Mouse (Mus musculus) mesoderm, embryonic 11.5 days (tissue): ENCODE results near the gene Nagpa.
"Not testable (repeated sequence)": the region's sequence is repeated elsewhere in the genome, so short reads cannot be mapped to it uniquely, and the experiment has no call there.

ENCODE experiments used
- DNase-seq: peaks from one replicate; pipeline ENCODE4 v3.0.0-alpha.2; 2012; ENCODE audit warnings: low read depth, low spot score

The Nagpa gene

DNA sequence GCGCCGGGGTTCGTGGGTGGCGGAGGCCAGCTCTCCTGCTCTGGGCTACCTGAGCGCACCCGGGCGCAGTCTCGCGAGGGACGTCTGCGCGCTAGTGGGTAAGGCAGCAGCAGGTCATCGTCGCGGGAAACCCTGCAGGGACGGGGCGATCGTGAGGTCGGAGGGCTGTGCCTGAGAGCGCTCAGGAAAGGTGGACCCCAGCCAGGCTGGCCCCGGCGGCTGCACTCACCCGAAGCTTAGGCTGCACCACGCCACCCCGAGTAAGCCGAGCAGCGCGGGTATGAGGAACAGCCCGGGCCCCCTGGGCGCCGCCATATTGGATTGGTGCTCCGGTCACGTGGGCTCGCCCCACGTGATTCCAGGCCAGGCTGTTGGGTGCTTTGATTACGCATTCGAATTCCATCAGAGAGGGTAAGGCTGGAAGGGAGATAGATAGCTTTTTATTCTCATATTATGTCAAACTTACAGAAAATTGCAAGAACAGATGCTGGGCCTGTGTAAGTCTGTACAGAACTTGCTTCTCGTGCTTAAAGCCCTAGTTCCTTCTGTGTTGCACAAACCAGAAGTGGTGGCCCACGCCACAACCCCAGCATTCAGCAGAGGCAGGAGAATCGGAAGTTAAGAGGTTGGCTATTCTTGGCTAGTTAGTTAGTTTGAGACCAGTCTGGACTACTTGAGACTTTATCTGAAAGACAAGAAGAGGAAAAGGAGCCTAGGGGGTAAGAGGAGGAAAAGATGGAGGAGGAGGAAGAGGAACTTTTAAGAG lies at the start of gene Nagpa:
Gene Nagpa (minus strand): TSS at position 345 of the 766 bp plus-strand sequence.
- peak; percentile 95 for DNase-seq

DNA sequence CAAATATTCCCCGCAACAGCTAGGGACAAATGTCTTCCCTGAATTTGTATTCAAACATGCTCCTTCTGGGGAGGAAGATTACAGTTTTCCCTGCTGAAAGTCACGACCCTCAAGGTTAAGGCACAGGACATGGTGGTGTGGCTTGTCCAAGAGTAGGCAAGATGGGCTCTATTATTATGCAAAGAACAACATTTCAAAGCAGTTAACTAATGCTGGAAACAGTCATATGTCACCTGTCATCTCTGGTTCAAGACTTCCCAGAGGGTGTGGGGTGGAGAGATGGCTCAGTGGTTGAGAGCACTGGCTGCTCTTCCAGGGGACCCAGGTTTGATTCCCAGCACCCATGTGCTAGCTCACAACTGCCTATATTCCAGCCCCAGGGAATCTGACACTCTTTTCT lies 48.4 kb upstream of the Nagpa start:
- no peak for DNase-seq

DNA sequence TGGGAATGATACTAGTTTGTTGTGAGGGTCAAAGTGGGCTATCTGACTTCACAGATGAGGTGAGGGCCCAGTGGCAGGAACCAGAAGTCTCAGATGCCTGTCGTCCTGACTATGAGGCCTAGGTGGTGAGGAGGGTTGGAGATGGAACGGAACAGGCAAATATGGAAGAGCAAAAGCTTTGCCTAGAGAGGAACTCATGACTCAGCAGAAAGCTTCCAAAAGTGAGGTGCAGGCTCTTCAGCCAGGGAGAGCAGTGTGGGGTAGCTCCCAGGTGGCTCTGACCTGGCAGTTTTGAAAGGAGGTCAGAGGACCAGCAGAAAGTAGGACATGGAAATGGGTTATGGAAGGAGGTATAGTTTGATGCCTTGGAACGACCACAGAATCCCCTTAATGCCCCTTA lies 47.1 kb upstream of the Nagpa start:
- no peak for DNase-seq

DNA sequence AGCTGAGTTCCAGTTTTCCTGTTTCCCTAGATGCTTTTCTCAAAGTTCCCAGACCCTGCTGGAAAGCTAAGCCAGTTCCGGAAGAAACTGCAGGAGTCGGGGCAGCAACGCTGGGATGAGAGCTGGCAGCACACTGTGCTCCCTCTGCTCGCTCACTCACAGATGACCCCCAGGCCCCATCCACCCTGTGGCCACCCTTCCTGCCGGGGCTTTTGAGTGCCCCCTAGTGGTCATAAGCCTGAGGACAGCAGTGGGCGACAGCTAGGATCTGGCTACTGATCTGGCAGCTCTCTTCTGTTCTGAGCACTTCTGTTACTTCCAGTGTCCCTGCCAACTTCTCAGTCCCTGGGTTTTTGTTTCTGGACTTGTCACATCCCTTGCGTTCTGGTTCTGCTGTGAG lies 40.6 kb upstream of the Nagpa start:
- peak; percentile 63 for DNase-seq

DNA sequence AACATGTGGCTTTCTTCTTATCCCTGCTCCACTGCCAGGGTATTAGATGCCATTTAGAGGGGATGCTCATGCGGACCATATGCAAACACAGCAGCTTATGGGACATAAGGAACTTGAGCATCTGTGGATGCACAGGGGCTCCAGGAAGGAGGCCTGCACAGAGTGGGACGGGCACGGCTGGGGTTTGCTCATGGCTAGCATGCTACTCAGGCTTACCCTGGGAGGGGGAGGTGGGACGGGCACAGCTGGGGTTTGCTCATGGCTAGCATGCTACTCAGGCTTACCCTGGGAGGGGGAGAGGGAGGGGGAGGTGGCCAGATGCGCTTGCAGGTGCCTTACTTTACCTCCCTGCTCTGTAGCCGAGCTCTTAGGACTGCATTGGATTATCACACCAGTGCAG lies 39.1 kb upstream of the Nagpa start:
- DNase-seq = no peak

DNA sequence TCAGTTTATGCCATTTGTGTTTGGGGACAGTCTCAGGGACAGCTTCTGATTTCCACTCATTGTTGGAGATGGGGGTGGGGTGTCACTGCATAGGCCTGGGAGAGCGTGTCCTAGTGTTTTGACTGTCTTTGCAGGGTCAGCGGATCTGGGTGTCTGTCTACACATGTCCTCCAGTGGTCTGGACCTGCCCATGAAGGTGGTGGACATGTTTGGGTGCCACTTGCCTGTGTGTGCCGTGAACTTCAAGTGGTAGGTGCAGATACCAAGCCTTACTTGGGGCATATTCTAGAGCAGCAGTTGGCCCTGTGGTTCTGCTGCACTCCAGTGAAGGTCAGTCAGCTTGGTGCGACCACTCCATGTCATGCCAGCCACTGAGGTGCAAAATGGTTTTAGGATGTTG lies 38.5 kb upstream of the Nagpa start:
- no peak for DNase-seq

DNA sequence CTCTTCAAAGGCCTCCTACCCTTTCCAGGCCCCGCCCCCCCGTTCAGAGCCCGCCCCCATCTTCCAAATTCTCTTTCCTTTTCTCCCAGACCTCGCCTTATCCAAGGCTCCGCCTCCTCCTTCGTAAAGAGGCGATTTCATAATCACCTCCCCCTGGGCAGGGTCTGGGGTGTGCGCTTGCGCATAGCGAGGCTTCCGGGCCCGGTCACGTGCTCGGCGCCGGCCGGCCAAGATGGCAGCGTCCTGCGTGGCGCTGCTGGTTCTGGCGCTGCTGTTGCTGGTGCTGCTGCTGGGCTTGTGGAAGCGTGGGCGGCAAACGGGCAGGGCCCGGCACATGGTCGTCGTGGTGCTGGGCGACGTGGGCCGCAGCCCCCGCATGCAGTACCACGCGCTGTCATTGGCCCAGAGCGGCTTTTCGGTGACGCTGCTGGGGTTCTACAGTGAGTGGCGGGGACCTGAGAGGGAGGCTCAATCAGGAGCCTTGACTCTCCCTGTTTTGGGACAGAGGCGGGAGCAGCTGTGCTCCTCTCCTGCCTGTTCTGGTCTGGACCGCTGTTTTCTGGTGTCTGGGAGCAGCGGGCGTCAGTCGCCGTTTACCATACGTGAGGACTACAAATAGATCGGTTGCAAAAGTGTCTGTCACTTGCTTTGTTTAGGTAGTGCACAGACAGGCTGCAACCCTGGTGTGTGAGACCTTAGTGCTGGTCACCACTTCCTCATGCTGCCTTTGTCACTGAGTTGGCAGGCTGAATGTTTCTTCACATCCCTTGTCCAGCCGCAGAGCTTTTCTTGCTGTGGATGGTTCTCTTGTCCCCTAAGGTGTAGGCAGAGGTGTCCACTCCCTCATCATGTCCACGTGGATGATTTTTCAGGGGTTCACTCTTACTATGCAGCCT lies 29.9 kb upstream of the Nagpa start, which contains the start of gene Alg1:
Gene Alg1 (plus strand): TSS at position 204 of the 896 bp plus-strand sequence.
- DNase-seq = peak; percentile 96

DNA sequence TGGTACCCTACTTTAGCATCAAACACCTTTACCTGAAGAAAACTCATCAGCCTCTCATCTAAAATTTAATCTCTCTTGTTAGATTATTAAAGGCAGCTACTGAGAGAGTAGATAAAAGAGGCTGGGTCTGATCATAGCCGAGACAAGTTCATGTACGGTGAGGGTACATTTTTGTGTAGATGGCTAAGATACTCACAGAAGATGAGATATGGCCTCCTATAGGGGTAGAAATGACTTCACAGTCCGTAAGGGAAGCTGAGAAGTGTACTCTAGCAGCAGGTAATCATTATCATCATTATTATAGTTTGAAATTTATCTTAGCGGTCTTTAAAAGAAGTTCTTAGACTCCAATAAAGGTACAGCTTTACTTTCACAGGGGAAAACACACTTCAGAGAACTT lies 29.2 kb upstream of the Nagpa start:
- DNase-seq = no peak

DNA sequence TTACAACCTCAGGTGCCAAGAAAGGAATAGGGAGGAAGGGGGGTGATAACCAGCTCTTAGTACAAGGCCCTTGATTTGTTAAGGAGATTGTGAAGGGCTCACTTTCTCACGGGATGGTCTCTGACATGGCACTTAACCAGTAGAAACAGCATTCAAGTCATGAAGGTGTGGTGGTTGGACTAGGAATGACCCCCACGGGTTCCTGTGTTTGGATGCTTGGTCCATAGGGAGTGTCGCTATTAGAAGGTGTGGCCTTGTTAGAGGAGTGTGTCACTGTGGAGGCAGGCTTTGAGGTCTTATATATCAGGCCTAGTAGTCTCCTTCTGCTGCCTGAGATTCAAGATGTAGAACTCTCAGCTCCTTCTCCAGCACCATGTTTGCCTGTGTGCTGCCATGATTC lies 24.3 kb upstream of the Nagpa start:
- DNase-seq = not testable (repeated sequence)

DNA sequence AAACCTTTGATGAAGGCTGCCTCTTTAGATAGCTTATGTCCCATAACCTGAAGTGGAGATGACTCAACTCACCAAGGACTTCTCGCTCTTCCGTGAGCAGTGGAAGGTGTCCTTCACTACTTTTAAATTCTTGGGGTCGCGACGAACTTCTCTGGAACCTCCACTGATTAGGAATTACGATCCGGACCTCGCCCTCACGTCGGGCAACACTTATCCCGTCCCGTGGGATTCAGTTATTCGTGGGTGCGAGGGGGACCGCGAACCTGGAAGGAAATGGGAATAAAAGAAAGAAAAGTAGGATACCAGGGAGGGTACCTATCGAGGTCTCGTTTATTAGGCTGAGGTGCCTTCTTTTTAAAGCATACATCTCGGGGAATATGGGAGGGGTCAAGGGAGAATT lies 23.7 kb upstream of the Nagpa start:
- DNase-seq = not testable (repeated sequence)

DNA sequence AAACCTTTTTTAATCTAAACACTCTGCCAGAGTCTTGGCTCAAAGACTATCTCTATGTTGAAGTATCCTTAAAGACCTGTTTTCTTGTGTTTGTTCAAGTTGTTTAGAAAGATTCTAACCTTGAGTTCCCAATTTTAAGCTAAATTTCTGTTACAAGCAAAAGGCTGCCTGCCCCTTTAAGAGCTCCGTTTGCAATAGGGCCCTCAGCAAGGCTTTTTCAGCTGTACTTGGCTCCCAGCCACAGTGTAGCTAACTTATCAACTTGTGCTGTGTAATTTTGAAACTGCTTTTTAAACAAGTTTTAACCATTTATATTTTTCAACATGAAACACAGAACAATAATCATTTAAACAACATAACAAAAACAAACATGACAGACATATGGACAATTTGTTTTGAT lies 22.7 kb upstream of the Nagpa start:
- not testable (repeated sequence) for DNase-seq

DNA sequence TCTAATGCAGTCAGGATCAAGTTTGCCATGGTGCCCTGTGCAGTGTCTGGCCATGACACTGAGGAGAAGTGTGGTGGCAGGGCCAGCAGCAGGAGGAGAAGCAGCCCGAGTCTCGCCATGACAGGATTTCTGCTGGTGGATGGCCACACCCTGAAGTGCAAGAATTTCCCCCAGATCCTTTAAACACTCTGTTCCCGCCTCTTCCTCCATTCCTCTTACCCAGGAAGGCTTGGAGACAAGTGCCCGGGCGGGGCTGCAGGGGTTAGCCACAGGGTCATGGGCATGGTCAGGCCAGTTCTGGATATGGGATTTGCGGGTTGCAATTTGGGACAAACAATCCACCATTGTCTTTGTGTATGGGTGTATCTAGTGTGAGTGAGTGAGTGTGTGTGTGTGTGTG lies 18.3 kb upstream of the Nagpa start, which contains the start of gene AU021092:
Gene AU021092 (minus strand): TSS at position 160 of the 400 bp plus-strand sequence.
- DNase-seq = no peak

DNA sequence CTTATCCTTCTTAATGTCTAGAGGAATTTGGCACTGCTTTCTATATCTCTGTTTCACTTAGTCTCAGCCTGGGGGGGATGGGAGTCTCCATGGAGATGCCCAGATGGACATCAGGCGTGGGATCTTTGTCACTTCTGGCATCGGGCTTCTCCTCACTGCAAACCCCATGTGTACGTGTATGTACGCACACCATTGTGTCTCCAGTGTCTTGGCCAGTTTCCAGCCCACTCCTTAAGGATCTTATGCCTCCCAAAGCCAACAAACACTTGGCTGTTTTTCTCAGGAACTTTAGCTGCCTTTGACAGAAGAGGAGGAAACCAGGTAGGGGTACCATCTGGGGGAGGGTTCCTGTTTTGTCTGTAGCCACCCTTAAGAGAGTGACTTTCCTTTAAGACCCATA lies 17.6 kb upstream of the Nagpa start:
- DNase-seq = no peak

DNA sequence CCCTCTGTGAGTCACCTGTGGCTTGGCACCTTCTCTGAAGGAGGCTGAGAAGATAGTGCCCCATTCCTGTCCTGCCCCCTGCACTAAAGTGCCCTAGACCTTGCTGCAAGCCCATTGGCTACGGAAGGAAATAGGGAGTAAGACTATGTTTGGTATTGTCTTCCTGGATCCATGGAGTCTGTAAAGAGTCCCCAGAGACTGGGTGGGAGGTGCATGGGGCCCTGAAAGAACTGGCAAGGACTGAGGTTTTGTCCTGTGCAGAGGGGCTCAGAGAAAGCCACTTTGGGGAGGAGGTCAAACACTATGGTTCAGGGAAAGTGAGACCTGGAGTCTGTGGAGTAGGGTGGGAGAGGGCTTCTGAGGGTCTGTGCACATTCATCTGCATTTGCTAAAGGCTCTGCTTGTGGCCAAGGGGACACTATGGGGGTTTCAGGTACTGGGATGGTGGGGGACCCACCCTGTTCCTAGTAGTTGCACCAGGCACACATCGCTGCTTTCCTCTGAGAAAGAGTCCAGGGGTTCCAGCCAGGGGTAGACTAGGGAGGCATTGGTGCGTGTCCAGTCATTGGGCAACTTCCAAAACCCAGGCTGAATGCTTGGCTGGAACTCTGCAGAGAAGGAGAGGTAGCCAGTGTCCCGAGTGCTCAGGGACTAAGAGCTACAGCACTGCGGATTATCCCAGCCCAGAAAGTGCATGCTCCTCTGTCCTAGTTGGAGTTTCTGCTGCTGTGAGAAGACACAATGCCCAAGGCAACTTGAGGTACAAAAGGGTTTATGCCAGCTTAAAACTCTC lies 13.7 kb upstream of the Nagpa start:
- DNase-seq = no peak

DNA sequence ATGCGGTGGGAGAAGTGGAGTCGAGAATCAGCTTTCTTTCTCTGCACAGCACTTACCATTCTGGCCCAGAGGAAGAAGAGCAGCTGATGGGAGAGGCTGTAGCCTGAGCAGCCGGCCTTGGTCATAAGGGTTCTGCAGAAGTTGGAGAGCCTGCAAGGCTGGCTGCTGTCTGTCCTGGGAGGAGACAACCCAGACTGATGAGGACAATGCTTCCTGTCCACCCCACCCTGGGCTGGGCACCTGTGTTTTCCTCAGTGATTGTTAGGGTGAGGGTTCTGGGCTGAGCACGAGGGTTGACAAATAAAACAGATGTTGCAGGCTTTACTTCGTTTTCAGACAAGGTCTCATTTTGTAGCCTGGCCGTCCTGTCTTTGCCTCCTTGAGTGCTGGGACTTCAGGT lies 12.9 kb upstream of the Nagpa start:
- DNase-seq = no peak

DNA sequence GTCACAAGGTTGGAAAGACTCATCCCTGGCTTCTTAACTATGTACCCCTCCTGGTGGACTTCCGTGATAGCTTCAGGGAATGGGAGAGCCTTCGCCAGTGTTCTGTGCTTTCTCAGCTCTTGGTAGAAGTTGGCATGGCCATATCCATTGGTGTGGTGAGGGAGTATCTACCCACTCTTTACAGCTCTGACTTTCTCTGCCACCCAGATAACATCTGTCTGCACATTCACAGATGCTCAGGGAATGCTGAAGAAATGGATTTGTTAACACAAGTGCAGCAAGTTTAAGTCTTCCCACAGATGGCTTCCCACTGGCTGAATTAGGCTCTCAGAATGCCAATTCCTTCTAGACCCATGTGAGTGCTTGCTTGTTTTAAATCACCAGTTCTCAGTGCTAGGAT lies 10.3 kb upstream of the Nagpa start:
- no peak for DNase-seq

DNA sequence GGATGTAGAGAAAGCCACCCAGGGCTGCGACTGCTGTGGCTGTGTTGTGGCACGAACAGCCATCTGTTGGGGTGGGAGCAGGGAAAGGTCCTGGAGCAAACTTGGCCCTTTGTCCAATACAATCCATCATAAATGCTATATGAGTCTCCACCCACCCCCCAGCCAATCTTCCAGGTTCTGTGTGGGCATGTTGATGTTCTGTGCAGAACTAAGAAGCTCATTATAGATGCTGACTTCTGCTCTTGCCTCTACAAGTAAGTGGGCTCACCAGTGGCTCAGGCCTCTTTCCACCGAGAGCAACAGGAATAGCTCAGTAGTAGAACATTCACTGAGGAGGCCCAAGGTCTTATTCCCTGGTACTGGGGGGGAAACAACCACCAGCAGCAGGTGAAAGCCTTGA lies 8.3 kb upstream of the Nagpa start:
- no peak for DNase-seq

DNA sequence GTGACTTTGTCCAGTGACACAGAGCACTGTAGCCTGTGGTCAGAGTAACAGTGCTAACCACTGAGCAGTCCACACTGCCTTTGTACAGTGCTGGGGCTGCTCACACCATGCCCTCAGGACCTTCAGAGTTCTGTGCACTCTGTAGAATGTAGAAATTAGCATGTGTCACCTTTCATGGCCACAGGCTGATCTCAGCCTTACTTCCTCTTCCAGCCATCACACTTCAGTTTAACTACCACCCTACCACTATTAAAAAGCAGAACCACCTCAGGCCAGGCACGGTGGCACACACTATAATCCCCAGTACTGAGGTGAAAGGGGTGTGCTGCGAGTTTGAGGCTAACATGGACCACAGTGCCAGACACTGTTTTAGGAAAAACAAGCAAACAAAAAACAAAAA lies 6.6 kb upstream of the Nagpa start:
- no peak for DNase-seq

DNA sequence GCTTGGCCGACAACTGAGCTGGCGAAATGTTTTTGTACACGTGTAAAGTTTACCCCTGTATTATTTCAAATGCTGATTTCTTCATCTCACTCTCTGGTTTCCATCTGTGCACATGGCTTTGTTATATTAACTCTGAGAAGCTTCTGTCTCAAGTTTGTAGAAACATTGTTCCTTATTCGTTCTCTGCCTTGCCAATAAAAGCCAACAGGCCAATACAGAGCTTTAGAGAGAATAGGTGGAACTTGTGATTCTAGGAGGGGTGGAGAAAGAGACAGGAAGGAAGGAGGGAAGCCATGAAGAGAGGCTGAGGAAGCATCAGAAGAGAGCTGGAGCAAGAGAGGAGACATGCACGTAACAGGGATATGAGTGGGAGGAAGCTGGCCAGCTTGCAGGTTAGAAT lies 2.2 kb upstream of the Nagpa start:
- no peak for DNase-seq

DNA sequence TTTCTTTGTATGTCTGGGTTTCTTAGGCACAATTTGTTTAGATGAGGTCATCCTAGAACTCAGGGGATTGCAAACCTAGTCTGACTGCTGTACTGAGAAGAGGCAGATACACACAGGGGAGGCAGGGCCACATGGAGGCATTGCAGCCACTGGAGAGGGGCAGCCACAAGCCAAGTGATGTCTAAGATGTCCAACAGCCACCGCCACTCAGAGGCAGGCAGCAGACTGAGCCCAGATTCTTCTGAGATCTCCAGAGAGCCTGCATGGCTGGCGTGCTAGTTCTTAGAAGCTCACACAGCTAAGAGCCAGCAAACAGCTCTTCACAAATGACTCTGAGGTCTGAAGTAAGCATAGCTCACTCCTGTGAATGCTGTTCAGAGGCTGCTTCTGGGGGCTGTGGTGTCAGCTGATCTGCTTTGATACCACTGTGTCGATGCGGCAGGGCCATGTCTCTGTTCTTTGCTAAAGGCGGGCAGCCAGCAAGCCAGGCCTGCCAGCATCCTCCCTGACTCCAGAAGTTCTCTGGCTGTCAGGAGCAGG lies 1.7 kb upstream of the Nagpa start:
- DNase-seq = no peak

DNA sequence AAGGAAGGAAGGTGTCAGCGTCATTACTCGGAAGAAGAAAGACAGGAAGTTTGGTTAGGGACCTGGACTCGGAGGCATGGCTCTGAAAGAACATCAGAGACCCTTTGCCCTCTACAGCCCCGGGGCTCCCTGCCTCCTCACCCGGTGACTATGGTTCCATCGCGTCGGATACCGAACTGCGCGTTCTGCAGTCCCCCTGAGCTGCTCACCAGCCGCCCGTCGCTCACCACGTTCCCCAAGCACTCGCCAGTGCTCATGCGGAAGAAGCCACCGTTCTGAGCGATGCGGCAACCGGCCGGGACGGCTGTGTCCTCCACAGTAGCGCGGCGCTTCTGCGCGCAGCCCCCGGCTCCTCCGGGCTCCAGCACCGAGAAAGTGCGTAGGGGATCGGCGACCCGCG lies 612 bp downstream of the Nagpa start:
- DNase-seq = peak; percentile 4

DNA sequence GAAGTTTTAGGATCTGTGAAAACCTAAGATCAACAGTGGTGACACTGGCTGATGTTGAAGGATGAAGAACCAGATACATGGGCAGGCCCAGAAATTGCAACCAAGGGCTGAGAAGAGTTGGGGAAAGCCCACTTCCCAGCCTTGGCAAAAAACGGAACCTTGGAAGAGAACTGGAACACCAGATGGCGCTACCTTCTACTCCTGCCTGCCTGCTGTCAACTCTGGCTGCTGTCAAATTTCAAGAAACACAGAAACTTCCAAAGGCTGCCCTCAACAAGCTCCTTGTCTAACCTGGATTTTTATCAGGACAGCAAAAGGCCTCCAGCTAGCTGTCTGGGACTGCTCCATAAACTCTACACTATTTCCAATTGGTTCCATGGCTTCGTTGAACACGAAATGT lies 1.1 kb downstream of the Nagpa start:
- peak; percentile 48 for DNase-seq
